Mouse (Mus musculus): ENCODE results near the gene Higd1a. TPM values are rescaled to one million over a fixed set of nuclear protein-coding genes. Genes with fewer than 3 reads are reported as not detected.

Gene Higd1a
- polyA plus RNA-seq, 1 experiment from 2014 or later, result 166 TPM

GRCm38 (mm10) chr9:121819073-121819770 lies 38.9 kb downstream of the Higd1a start:
- H3K4me2 ChIP-seq (ENCODE audit: low read length), result no peak overlapping the region
- no peak for ATAC-seq
- no peaks in the 10 kb centered on the region for H3K36me3 ChIP-seq (ENCODE audit: control insufficient read depth, insufficient read depth, low read length)
- no peak overlapping the region for H3K4me3 ChIP-seq (ENCODE audit: low read length)
- H3K27me3 ChIP-seq (replicated peaks; ENCODE audit: control insufficient read depth, insufficient read depth, low read length), result no peaks in the 10 kb centered on the region
- peak overlapping the region; percentile 57; the same call in 1 of the 2 replicates for H3K27ac ChIP-seq (ENCODE audit: low read depth, low read length)
- H3K9ac ChIP-seq (ENCODE audit: low read depth, low read length), result no peak overlapping the region
- no peaks in the 10 kb centered on the region for H3K9me3 ChIP-seq (ENCODE audit: control insufficient read depth, low read length)
- H3K4me1 ChIP-seq (ENCODE audit: control insufficient read depth, insufficient read depth, low read depth, low read length), result peaks cover 11% of the 10 kb centered on the region
- 73% methylated on average over 9 of the region's 9 CpGs for WGBS

GRCm38 (mm10) chr9:121815183-121815582 lies 43.0 kb downstream of the Higd1a start:
- Histone ChIP-seq H3K27me3 (replicated peaks; ENCODE audit: control insufficient read depth, insufficient read depth, low read length) (no peaks in the 10 kb centered on the region), H3K27ac (ENCODE audit: low read depth, low read length) (no peak overlapping the region), H3K9ac (ENCODE audit: low read depth, low read length) (no peak overlapping the region), H3K36me3 (ENCODE audit: control insufficient read depth, insufficient read depth, low read length) (no peaks in the 10 kb centered on the region), H3K4me3 (ENCODE audit: low read length) (no peak overlapping the region), H3K4me1 (ENCODE audit: control insufficient read depth, insufficient read depth, low read depth, low read length) (peaks cover 11% of the 10 kb centered on the region), H3K4me2 (ENCODE audit: low read length) (no peak overlapping the region), H3K9me3 (ENCODE audit: control insufficient read depth, low read length) (no peaks in the 10 kb centered on the region)
- WGBS, result 83% methylated on average over 6 of the region's 6 CpGs
- no peak for ATAC-seq

GRCm38 (mm10) chr9:121810081-121810821 lies 47.9 kb downstream of the Higd1a start:
- Histone ChIP-seq H3K4me3 (ENCODE audit: low read length) (no peak overlapping the region), H3K9ac (ENCODE audit: low read depth, low read length) (peak overlapping the region; percentile 0; the same call in 1 of the 2 replicates)
- ATAC-seq, result peak; percentile 85

GRCm38 (mm10) chr9:121808511-121808910 lies 49.7 kb downstream of the Higd1a start:
- Histone ChIP-seq H3K4me3 (ENCODE audit: low read length) (no peak overlapping the region), H3K4me1 (ENCODE audit: control insufficient read depth, insufficient read depth, low read depth, low read length) (peaks cover 18% of the 10 kb centered on the region), H3K27ac (ENCODE audit: low read depth, low read length) (no peak overlapping the region), H3K36me3 (ENCODE audit: control insufficient read depth, insufficient read depth, low read length) (no peaks in the 10 kb centered on the region), H3K27me3 (replicated peaks; ENCODE audit: control insufficient read depth, insufficient read depth, low read length) (no peaks in the 10 kb centered on the region), H3K9ac (ENCODE audit: low read depth, low read length) (no peak overlapping the region), H3K4me2 (ENCODE audit: low read length) (no peak overlapping the region), H3K9me3 (ENCODE audit: control insufficient read depth, low read length) (no peaks in the 10 kb centered on the region)
- 0 out of 2 replicates have a peak, but pooled peaks have one; percentile 7 for ATAC-seq
- WGBS, result 49% methylated on average over 3 of the region's 3 CpGs

More at GRCm38 (mm10) chr9:121810081-121810821, 47.9 kb downstream of the Higd1a start:
- Histone ChIP-seq H3K4me2 (ENCODE audit: low read length) (no peak overlapping the region), H3K27me3 (replicated peaks; ENCODE audit: control insufficient read depth, insufficient read depth, low read length) (no peaks in the 10 kb centered on the region), H3K36me3 (ENCODE audit: control insufficient read depth, insufficient read depth, low read length) (no peaks in the 10 kb centered on the region), H3K9me3 (ENCODE audit: control insufficient read depth, low read length) (no peaks in the 10 kb centered on the region), H3K4me1 (ENCODE audit: control insufficient read depth, insufficient read depth, low read depth, low read length) (peaks cover 18% of the 10 kb centered on the region), H3K27ac (ENCODE audit: low read depth, low read length) (peak overlapping the region; percentile 68)
- WGBS, result 10% methylated on average over 15 of the region's 15 CpGs

- H3K9me3 ChIP-seq (ENCODE audit: control insufficient read depth, low read length), result no peaks in the 10 kb centered on the region
- no peak overlapping the region for H3K27ac ChIP-seq (ENCODE audit: low read depth, low read length)
- H3K4me3 ChIP-seq (ENCODE audit: low read length), result no peak overlapping the region
- no peak for ATAC-seq
- H3K4me2 ChIP-seq (ENCODE audit: low read length), result no peak overlapping the region
- H3K36me3 ChIP-seq (ENCODE audit: control insufficient read depth, insufficient read depth, low read length), result no peaks in the 10 kb centered on the region
- peaks cover 18% of the 10 kb centered on the region for H3K4me1 ChIP-seq (ENCODE audit: control insufficient read depth, insufficient read depth, low read depth, low read length)
- H3K9ac ChIP-seq (ENCODE audit: low read depth, low read length), result no peak overlapping the region
- no peaks in the 10 kb centered on the region for H3K27me3 ChIP-seq (replicated peaks; ENCODE audit: control insufficient read depth, insufficient read depth, low read length)
- WGBS, result 54% methylated on average over 7 of the region's 7 CpGs
Observed at GRCm38 (mm10) chr9:121807947-121808346, 50.2 kb downstream of the Higd1a start.

- Histone ChIP-seq H3K27ac (ENCODE audit: low read depth, low read length) (no peak overlapping the region), H3K4me2 (ENCODE audit: low read length) (no peak overlapping the region), H3K9ac (ENCODE audit: low read depth, low read length) (no peak overlapping the region), H3K36me3 (ENCODE audit: control insufficient read depth, insufficient read depth, low read length) (no peaks in the 10 kb centered on the region), H3K27me3 (replicated peaks; ENCODE audit: control insufficient read depth, insufficient read depth, low read length) (no peaks in the 10 kb centered on the region), H3K4me1 (ENCODE audit: control insufficient read depth, insufficient read depth, low read depth, low read length) (peaks cover 18% of the 10 kb centered on the region), H3K4me3 (ENCODE audit: low read length) (no peak overlapping the region), H3K9me3 (ENCODE audit: control insufficient read depth, low read length) (no peaks in the 10 kb centered on the region)
- no peak for ATAC-seq
- 57% methylated on average over 1 of the region's 1 CpGs for WGBS
Observed at GRCm38 (mm10) chr9:121807546-121807945, 50.6 kb downstream of the Higd1a start.

- no peak overlapping the region for H3K27ac ChIP-seq (ENCODE audit: low read depth, low read length)
- no peak overlapping the region for H3K4me2 ChIP-seq (ENCODE audit: low read length)
- ATAC-seq, result no peak
- no peak overlapping the region for H3K9ac ChIP-seq (ENCODE audit: low read depth, low read length)
- H3K4me1 ChIP-seq (ENCODE audit: control insufficient read depth, insufficient read depth, low read depth, low read length), result peaks cover 2% of the 10 kb centered on the region; the same call in 1 of the 2 replicates
- H3K4me3 ChIP-seq (ENCODE audit: low read length), result no peak overlapping the region
- H3K9me3 ChIP-seq (ENCODE audit: control insufficient read depth, low read length), result no peaks in the 10 kb centered on the region
- H3K36me3 ChIP-seq (ENCODE audit: control insufficient read depth, insufficient read depth, low read length), result no peaks in the 10 kb centered on the region
- WGBS, result 80% methylated on average over 7 of the region's 7 CpGs
- H3K27me3 ChIP-seq (replicated peaks; ENCODE audit: control insufficient read depth, insufficient read depth, low read length), result no peaks in the 10 kb centered on the region
Observed at GRCm38 (mm10) chr9:121802747-121803146, 55.4 kb downstream of the Higd1a start.

GRCm38 (mm10) chr9:121798887-121799520 lies 59.2 kb downstream of the Higd1a start:
- Histone ChIP-seq H3K36me3 (ENCODE audit: control insufficient read depth, insufficient read depth, low read length) (no peaks in the 10 kb centered on the region), H3K4me1 (ENCODE audit: control insufficient read depth, insufficient read depth, low read depth, low read length) (no peaks in the 10 kb centered on the region; the same call in 1 of the 2 replicates), H3K4me3 (ENCODE audit: low read length) (no peak overlapping the region), H3K27ac (ENCODE audit: low read depth, low read length) (no peak overlapping the region), H3K27me3 (replicated peaks; ENCODE audit: control insufficient read depth, insufficient read depth, low read length) (no peaks in the 10 kb centered on the region), H3K4me2 (ENCODE audit: low read length) (no peak overlapping the region), H3K9me3 (ENCODE audit: control insufficient read depth, low read length) (no peaks in the 10 kb centered on the region), H3K9ac (ENCODE audit: low read depth, low read length) (no peak overlapping the region)
- 49% methylated on average over 6 of the region's 6 CpGs for WGBS
- no peak for ATAC-seq

All from hindbrain, embryonic 16.5 days (tissue).